Comparison of ENCODE assay signal across 17 mouse cellular contexts in genomic region chr6:97655986-97656385, GRCm38 (mm10). TPM values are rescaled to one million over a fixed set of nuclear protein-coding genes. Genes with fewer than 3 reads are reported as not detected.
DNase-seq lines count a peak whose midpoint lies in the region.
"Had no signal": no experiment of that assay in that cellular context is flagged by ENCODE, and none has a peak within 500 bp of the region (broad histone marks: within the 10 kb centered on the region; RNA-seq: fewer than 3 reads in every experiment).

No protein-coding gene starts in this region.

- peak; percentile 40 for DNase-seq in gastrocnemius, adult 18-20 months (ENCODE audit: low spot score)
- DNase-seq in gastrocnemius, postnatal 36 days = no peak
- DNase-seq in gastrocnemius, postnatal 25 days = peak; percentile 9
- DNase-seq in gastrocnemius, postnatal 10 days = no peak
- DNase-seq in adrenal gland, postnatal 14 days = peak; percentile 45
- DNase-seq in skeletal muscle tissue, adult 2 months (ENCODE audit: low read depth, low spot score) = peak; percentile 43
- no peak for DNase-seq in spleen, adult 18-20 months
- DNase-seq in retina, embryonic 14.5 days (ENCODE audit: low spot score) = no peak
- DNase-seq: B cell, adult 2 months; cerebellum, adult 18-20 months; cerebellum, adult 9-10 months; cerebellum, postnatal 14 days; heart, adult 18-20 months; heart, postnatal 10 days; heart, postnatal 4 days; kidney, adult 18-20 months; kidney, adult 9 months had no signal

- intact Hi-C loops in gastrocnemius, postnatal 36 days (cut with DNase I) = no loop called here

RNA-seq across cellular contexts. Expression of gene Frmd4b, which starts 38.6 kb away (rescaled TPM):
- total RNA-seq in gastrocnemius, adult 18-20 months (2021) = 1 to 10 TPM; 5.1 to 6.3 TPM
- total RNA-seq in gastrocnemius, postnatal 36 days (2021) = 1 to 10 TPM; 5.6 to 6.4 TPM
- total RNA-seq in gastrocnemius, postnatal 25 days (2021) = 1 to 10 TPM; 5.8 to 9.8 TPM
- total RNA-seq in gastrocnemius, postnatal 10 days (2021) = 10 to 100 TPM; 20.2 to 25.4 TPM
- total RNA-seq in adrenal gland, postnatal 14 days (2021) = 21.0 and 21.9 TPM in 2 replicates

Comparison
In these comparisons a context has a peak if more than half of its experiments do, and no peak if none do; other contexts are left out.
1. DNase-seq: peak in gastrocnemius, adult 18-20 months (single experiment), gastrocnemius, postnatal 25 days (single experiment), adrenal gland, postnatal 14 days (single experiment) and skeletal muscle tissue, adult 2 months (single experiment); none in gastrocnemius, postnatal 36 days (0 of 2), gastrocnemius, postnatal 10 days (single experiment), spleen, adult 18-20 months (0 of 2) and retina, embryonic 14.5 days (single experiment).